Mouse (Mus musculus): Measurements from ENCODE around the gene Ly75.

Ly75 gene

GRCm38 (mm10) chr2:60370188-60370587 is 12.9 kb downstream of the Ly75 start:
- no peak for DNase-seq

GRCm38 (mm10) chr2:60369454-60369853 is 13.6 kb downstream of the Ly75 start:
- DNase-seq: no peak

GRCm38 (mm10) chr2:60367871-60368270 is 15.2 kb downstream of the Ly75 start:
- DNase-seq: no peak

GRCm38 (mm10) chr2:60367204-60367603 is 15.9 kb downstream of the Ly75 start:
- DNase-seq: no peak

GRCm38 (mm10) chr2:60365820-60366610 is 17.1 kb downstream of the Ly75 start:
- DNase-seq: no peak

GRCm38 (mm10) chr2:60365138-60365775 is 17.8 kb downstream of the Ly75 start:
- no peak for DNase-seq

- no peak for DNase-seq
Observed at GRCm38 (mm10) chr2:60362146-60362545, 21.0 kb downstream of the Ly75 start.

GRCm38 (mm10) chr2:60359796-60360195 is 23.3 kb downstream of the Ly75 start:
- DNase-seq: no peak

GRCm38 (mm10) chr2:60355388-60355683 is 27.8 kb downstream of the Ly75 start:
- no peak for DNase-seq

GRCm38 (mm10) chr2:60354541-60355387 is 28.3 kb downstream of the Ly75 start:
- no peak for DNase-seq

GRCm38 (mm10) chr2:60352296-60352695 is 30.8 kb downstream of the Ly75 start:
- no peak for DNase-seq

GRCm38 (mm10) chr2:60351781-60352180 is 31.3 kb downstream of the Ly75 start:
- no peak for DNase-seq

- no peak for DNase-seq
Observed at GRCm38 (mm10) chr2:60347875-60348274, 35.2 kb downstream of the Ly75 start.

GRCm38 (mm10) chr2:60346531-60346930 is 36.6 kb downstream of the Ly75 start:
- DNase-seq: no peak

- no peak for DNase-seq
Observed at GRCm38 (mm10) chr2:60345717-60346116, 37.4 kb downstream of the Ly75 start.

- no peak for DNase-seq
Observed at GRCm38 (mm10) chr2:60343607-60344289, 39.4 kb downstream of the Ly75 start.

- no peak for DNase-seq
Observed at GRCm38 (mm10) chr2:60342107-60342880, 40.8 kb downstream of the Ly75 start.

GRCm38 (mm10) chr2:60337937-60338336 is 45.2 kb downstream of the Ly75 start:
- DNase-seq: no peak

- DNase-seq: no peak
Observed at GRCm38 (mm10) chr2:60328641-60329040, 54.5 kb downstream of the Ly75 start.

GRCm38 (mm10) chr2:60327581-60327980 is 55.5 kb downstream of the Ly75 start:
- no peak for DNase-seq

- DNase-seq: no peak
Observed at GRCm38 (mm10) chr2:60326948-60327347, 56.2 kb downstream of the Ly75 start.

- DNase-seq: no peak
Observed at GRCm38 (mm10) chr2:60323411-60323810, 59.7 kb downstream of the Ly75 start.

Measured in cerebellum, adult 11 months (tissue).